Mouse (Mus musculus): ENCODE data around the gene Gm20671. TPM values are rescaled to one million over a fixed set of nuclear protein-coding genes. Genes with fewer than 3 reads are reported as not detected.
A peak's percentile ranks its signal among the peaks of the same experiment; 100 is the strongest.
"Not testable (repeated sequence)": the region's sequence is repeated elsewhere in the genome, so short reads cannot be mapped to it uniquely, and the experiment has no call there.

Gm20671 gene
- polyA plus RNA-seq, 1 experiment from 2014 or later: not detected

- Histone ChIP-seq H3K9me3 (ENCODE audit: control insufficient read depth, low read length) (no peaks in the 10 kb centered on the region; the same call in 1 of the 2 replicates), H3K27ac (ENCODE audit: low read depth, low read length) (no peak overlapping the region; the same call in 1 of the 2 replicates), H3K4me2 (no peak overlapping the region; the same call in 1 of the 2 replicates), H3K36me3 (ENCODE audit: control insufficient read depth, insufficient read depth, low read length) (peaks cover 4% of the 10 kb centered on the region), H3K9ac (ENCODE audit: low read depth, low read length) (no peak overlapping the region), H3K4me3 (ENCODE audit: low read depth, low read length) (no peak overlapping the region), H3K27me3 (replicated peaks; ENCODE audit: control insufficient read depth, insufficient read depth, low read length) (no peaks in the 10 kb centered on the region), H3K4me1 (replicated peaks; ENCODE audit: control insufficient read depth, insufficient read depth, low read length) (peaks cover 15% of the 10 kb centered on the region)
- ATAC-seq (replicated peaks; ENCODE audit: low FRiP score) (no peak), DNase-seq (ENCODE audit: low spot score) (no peak)
- WGBS: 81% methylated on average over 4 of the region's 4 CpGs
Observed at GRCm38 (mm10) chr5:32854818-32855217, 27.9 kb upstream of the Gm20671 start.

DNA sequence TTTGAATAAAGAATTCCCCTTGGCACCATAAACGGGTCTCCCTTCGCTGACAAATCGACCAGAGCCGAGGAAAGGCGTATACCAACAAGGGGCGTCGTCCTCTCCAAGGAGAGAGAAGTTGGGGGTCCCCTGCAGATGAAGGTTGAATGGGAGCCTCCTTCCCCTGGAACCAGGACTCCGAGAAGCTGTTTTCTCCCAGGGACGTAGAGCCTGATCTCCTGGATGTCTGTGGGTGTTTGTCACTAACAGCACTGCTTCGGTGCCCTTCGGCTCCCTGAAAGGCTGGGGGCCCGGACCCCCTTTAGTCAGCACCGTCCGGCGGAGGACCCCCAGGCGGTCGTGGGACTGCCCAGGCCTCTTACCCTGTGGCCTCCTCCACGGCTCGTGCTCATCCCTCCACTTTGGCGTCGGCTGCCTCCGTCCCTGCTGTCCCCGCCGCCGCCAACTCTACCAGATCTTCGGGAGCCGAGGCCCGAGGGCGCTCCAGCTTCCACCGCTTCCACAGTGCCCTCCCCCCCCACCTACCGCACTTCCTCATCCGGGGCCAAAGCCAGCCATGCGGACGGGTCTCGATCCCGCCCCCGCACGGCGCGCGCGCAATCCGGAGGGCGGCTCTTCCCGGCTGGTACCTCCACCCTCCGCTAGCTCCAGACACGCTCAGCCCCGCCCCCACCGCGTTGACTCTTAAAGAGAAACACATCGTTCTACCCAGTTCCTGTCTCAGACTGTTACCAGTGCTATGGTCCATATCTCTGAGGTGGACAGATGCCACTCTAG lies 27.0 kb upstream of the Gm20671 start, which contains the start of gene Prr14l:
TSS of gene Prr14l (minus strand) at position 526 of the 777 bp plus-strand sequence.
- H3K4me2 ChIP-seq: peak within 1 kb of the TSS; percentile 94
- under 1% methylated on average over 50 of the region's 51 CpGs for WGBS
- DNase-seq (ENCODE audit: low spot score) (peak; percentile 99), ATAC-seq (replicated peaks; ENCODE audit: low FRiP score) (peak; percentile 95)
- no peaks in the 10 kb centered on the region for H3K27me3 ChIP-seq (replicated peaks; ENCODE audit: control insufficient read depth, insufficient read depth, low read length)
- peak within 1 kb of the TSS; percentile 96 for H3K9ac ChIP-seq (ENCODE audit: low read depth, low read length)
- H3K4me1 ChIP-seq (replicated peaks; ENCODE audit: control insufficient read depth, insufficient read depth, low read length): peaks cover 18% of the 10 kb centered on the region
- peak within 1 kb of the TSS; percentile 82 for H3K4me3 ChIP-seq (ENCODE audit: low read depth, low read length)
- peak within 1 kb of the TSS; percentile 82 for H3K27ac ChIP-seq (ENCODE audit: low read depth, low read length)
- H3K9me3 ChIP-seq (ENCODE audit: control insufficient read depth, low read length): no peaks in the 10 kb centered on the region; the same call in 1 of the 2 replicates
- peaks cover 4% of the 10 kb centered on the region for H3K36me3 ChIP-seq (ENCODE audit: control insufficient read depth, insufficient read depth, low read length)

DNA sequence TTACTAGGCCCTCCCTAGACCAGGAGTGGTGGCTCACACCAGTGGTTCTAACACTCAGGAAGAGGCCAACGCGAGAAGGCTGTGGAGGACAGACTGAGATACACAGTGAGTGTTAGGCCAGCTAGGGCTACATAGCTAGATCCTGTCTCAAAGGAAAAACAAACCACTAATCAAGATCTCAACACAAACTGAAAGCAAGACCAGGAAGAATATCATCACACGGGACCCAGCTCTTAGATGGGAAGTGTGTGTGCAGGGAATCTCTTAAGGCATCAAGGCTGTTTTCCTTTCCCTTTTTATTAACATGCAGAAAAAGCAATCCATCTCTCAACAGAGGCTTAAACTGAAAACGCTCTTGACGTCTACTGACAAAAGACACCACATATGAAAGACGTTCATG lies 25.1 kb upstream of the Gm20671 start:
- H3K27ac ChIP-seq (ENCODE audit: low read depth, low read length): peak overlapping the region; percentile 41; the same call in 1 of the 2 replicates
- no peak for DNase-seq (ENCODE audit: low spot score)
- H3K9ac ChIP-seq (ENCODE audit: low read depth, low read length): peak overlapping the region; percentile 42
- peaks cover 23% of the 10 kb centered on the region for H3K4me1 ChIP-seq (replicated peaks; ENCODE audit: control insufficient read depth, insufficient read depth, low read length)
- H3K4me2 ChIP-seq: peak overlapping the region; percentile 94
- H3K36me3 ChIP-seq (ENCODE audit: control insufficient read depth, insufficient read depth, low read length): peaks cover 4% of the 10 kb centered on the region
- ATAC-seq (replicated peaks; ENCODE audit: low FRiP score): no peak
- WGBS: 39% methylated on average over 6 of the region's 6 CpGs
- peak overlapping the region; percentile 82 for H3K4me3 ChIP-seq (ENCODE audit: low read depth, low read length)
- H3K9me3 ChIP-seq (ENCODE audit: control insufficient read depth, low read length): no peaks in the 10 kb centered on the region; the same call in 1 of the 2 replicates
- H3K27me3 ChIP-seq (replicated peaks; ENCODE audit: control insufficient read depth, insufficient read depth, low read length): no peaks in the 10 kb centered on the region

DNA sequence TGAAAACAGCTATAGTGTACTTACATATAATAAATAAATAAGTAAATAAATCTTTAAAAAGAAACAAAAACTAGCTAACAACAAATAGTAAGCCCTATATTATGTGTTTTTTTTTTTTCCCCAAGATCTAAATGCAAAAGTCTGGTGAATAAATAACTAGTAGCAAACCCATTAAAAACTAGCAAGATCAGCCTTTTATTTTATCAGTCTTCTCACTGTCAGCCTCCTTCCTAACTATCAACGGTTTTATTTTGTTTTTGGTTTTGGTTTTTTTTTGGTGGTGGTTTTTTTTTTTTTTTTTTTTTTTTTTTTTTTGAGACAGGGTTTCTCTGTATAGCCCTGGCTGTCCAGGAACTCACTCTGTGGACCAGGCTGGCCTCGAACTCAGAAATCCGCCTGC lies 22.7 kb upstream of the Gm20671 start:
- Histone ChIP-seq H3K36me3 (ENCODE audit: control insufficient read depth, insufficient read depth, low read length) (peaks cover 10% of the 10 kb centered on the region), H3K4me1 (replicated peaks; ENCODE audit: control insufficient read depth, insufficient read depth, low read length) (peaks cover 23% of the 10 kb centered on the region)
- H3K27me3 ChIP-seq (replicated peaks; ENCODE audit: control insufficient read depth, insufficient read depth, low read length); H3K4me3 ChIP-seq (ENCODE audit: low read depth, low read length); DNase-seq (ENCODE audit: low spot score); H3K27ac ChIP-seq (ENCODE audit: low read depth, low read length); ATAC-seq (replicated peaks; ENCODE audit: low FRiP score); H3K4me2 ChIP-seq; H3K9ac ChIP-seq (ENCODE audit: low read depth, low read length); H3K9me3 ChIP-seq (ENCODE audit: control insufficient read depth, low read length): not testable (repeated sequence)
- WGBS: 87% methylated on average over 3 of the region's 3 CpGs

GRCm38 (mm10) chr5:32849178-32849577 lies 22.3 kb upstream of the Gm20671 start:
- Histone ChIP-seq H3K27ac (ENCODE audit: low read depth, low read length) (no peak overlapping the region), H3K9me3 (ENCODE audit: control insufficient read depth, low read length) (no peaks in the 10 kb centered on the region; the same call in 1 of the 2 replicates), H3K4me3 (ENCODE audit: low read depth, low read length) (no peak overlapping the region), H3K9ac (ENCODE audit: low read depth, low read length) (no peak overlapping the region), H3K4me2 (no peak overlapping the region), H3K36me3 (ENCODE audit: control insufficient read depth, insufficient read depth, low read length) (peaks cover 13% of the 10 kb centered on the region), H3K27me3 (replicated peaks; ENCODE audit: control insufficient read depth, insufficient read depth, low read length) (no peaks in the 10 kb centered on the region), H3K4me1 (replicated peaks; ENCODE audit: control insufficient read depth, insufficient read depth, low read length) (peaks cover 21% of the 10 kb centered on the region)
- 70% methylated on average over 3 of the region's 3 CpGs for WGBS
- ATAC-seq (replicated peaks; ENCODE audit: low FRiP score) (peak; percentile 72), DNase-seq (ENCODE audit: low spot score) (no peak)

GRCm38 (mm10) chr5:32840029-32840428 lies 13.1 kb upstream of the Gm20671 start:
- peaks cover 56% of the 10 kb centered on the region for H3K36me3 ChIP-seq (ENCODE audit: control insufficient read depth, insufficient read depth, low read length)
- 86% methylated on average over 2 of the region's 2 CpGs for WGBS
- no peak overlapping the region for H3K4me3 ChIP-seq (ENCODE audit: low read depth, low read length)
- H3K4me2 ChIP-seq: no peak overlapping the region
- H3K27ac ChIP-seq (ENCODE audit: low read depth, low read length): no peak overlapping the region
- H3K27me3 ChIP-seq (replicated peaks; ENCODE audit: control insufficient read depth, insufficient read depth, low read length): no peaks in the 10 kb centered on the region
- no peak overlapping the region for H3K9ac ChIP-seq (ENCODE audit: low read depth, low read length)
- DNase-seq (ENCODE audit: low spot score): no peak
- H3K9me3 ChIP-seq (ENCODE audit: control insufficient read depth, low read length): no peaks in the 10 kb centered on the region
- H3K4me1 ChIP-seq (replicated peaks; ENCODE audit: control insufficient read depth, insufficient read depth, low read length): no peaks in the 10 kb centered on the region
- no peak for ATAC-seq (replicated peaks; ENCODE audit: low FRiP score)

- H3K27ac ChIP-seq (ENCODE audit: low read depth, low read length): no peak overlapping the region
- no peak overlapping the region for H3K4me3 ChIP-seq (ENCODE audit: low read depth, low read length)
- no peak overlapping the region for H3K4me2 ChIP-seq
- no peak overlapping the region for H3K9ac ChIP-seq (ENCODE audit: low read depth, low read length)
- ATAC-seq (replicated peaks; ENCODE audit: low FRiP score): no peak
- WGBS: 87% methylated on average over 5 of the region's 5 CpGs
- DNase-seq (ENCODE audit: low spot score): no peak
- H3K27me3 ChIP-seq (replicated peaks; ENCODE audit: control insufficient read depth, insufficient read depth, low read length): no peaks in the 10 kb centered on the region
- H3K9me3 ChIP-seq (ENCODE audit: control insufficient read depth, low read length): no peaks in the 10 kb centered on the region
- peaks cover 59% of the 10 kb centered on the region for H3K36me3 ChIP-seq (ENCODE audit: control insufficient read depth, insufficient read depth, low read length)
- no peaks in the 10 kb centered on the region for H3K4me1 ChIP-seq (replicated peaks; ENCODE audit: control insufficient read depth, insufficient read depth, low read length)
Observed at GRCm38 (mm10) chr5:32836976-32837375, 10.1 kb upstream of the Gm20671 start.

GRCm38 (mm10) chr5:32834497-32834896 lies 7.6 kb upstream of the Gm20671 start:
- DNase-seq (ENCODE audit: low spot score): no peak
- WGBS: 79% methylated on average over 1 of the region's 1 CpGs
- no peaks in the 10 kb centered on the region for H3K27me3 ChIP-seq (replicated peaks; ENCODE audit: control insufficient read depth, insufficient read depth, low read length)
- H3K4me3 ChIP-seq (ENCODE audit: low read depth, low read length): no peak overlapping the region
- H3K36me3 ChIP-seq (ENCODE audit: control insufficient read depth, insufficient read depth, low read length): peaks cover 58% of the 10 kb centered on the region
- no peak overlapping the region for H3K4me2 ChIP-seq
- H3K27ac ChIP-seq (ENCODE audit: low read depth, low read length): no peak overlapping the region
- no peak overlapping the region for H3K9ac ChIP-seq (ENCODE audit: low read depth, low read length)
- no peaks in the 10 kb centered on the region for H3K9me3 ChIP-seq (ENCODE audit: control insufficient read depth, low read length)
- ATAC-seq (replicated peaks; ENCODE audit: low FRiP score): no peak
- H3K4me1 ChIP-seq (replicated peaks; ENCODE audit: control insufficient read depth, insufficient read depth, low read length): no peaks in the 10 kb centered on the region

- no peaks in the 10 kb centered on the region for H3K27me3 ChIP-seq (replicated peaks; ENCODE audit: control insufficient read depth, insufficient read depth, low read length)
- DNase-seq (ENCODE audit: low spot score) (no peak), ATAC-seq (replicated peaks; ENCODE audit: low FRiP score) (no peak)
- no peak overlapping the region for H3K4me2 ChIP-seq
- no peaks in the 10 kb centered on the region for H3K9me3 ChIP-seq (ENCODE audit: control insufficient read depth, low read length)
- no peaks in the 10 kb centered on the region for H3K4me1 ChIP-seq (replicated peaks; ENCODE audit: control insufficient read depth, insufficient read depth, low read length)
- H3K27ac ChIP-seq (ENCODE audit: low read depth, low read length): no peak overlapping the region
- peaks cover 55% of the 10 kb centered on the region for H3K36me3 ChIP-seq (ENCODE audit: control insufficient read depth, insufficient read depth, low read length)
- H3K4me3 ChIP-seq (ENCODE audit: low read depth, low read length): no peak overlapping the region
- WGBS: 88% methylated on average over 2 of the region's 2 CpGs
- no peak overlapping the region for H3K9ac ChIP-seq (ENCODE audit: low read depth, low read length)
Observed at GRCm38 (mm10) chr5:32830054-32830453, 3.1 kb upstream of the Gm20671 start.
